Mouse (Mus musculus) T-cell, adult 2 months (primary cell): ENCODE measurements around the gene Rela.

Experiments used
- DNase-seq: peaks from one replicate; pipeline ENCODE4 v3.0.0; 2022; ENCODE audit warnings: low spot score

The Rela gene

DNA sequence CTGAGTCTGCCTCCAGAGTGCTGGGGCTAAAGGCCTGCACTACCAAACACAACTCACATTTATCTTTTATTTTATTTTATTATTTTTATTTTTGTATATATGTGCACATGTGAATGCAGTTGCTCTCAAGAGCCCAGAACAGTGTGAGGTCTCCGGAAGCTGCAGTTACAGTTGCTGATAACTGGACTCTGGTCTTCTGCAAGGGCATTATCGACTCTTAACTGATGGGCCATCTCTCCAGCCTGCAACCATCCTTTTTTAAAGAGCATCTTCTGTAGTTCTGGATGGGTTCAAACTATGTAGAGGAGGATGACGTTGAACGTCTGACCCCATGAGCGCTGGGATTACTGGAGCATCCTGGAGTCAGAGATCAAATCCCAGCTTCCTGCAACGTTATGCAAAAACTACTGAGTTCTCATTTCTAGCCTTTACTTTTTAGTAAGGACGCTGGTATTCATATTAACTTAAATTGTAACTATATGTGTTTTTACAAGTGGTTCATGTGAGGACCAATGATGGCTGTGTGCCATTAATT lies 1.2 kb upstream of the Rela start:
- no peak for DNase-seq

DNA sequence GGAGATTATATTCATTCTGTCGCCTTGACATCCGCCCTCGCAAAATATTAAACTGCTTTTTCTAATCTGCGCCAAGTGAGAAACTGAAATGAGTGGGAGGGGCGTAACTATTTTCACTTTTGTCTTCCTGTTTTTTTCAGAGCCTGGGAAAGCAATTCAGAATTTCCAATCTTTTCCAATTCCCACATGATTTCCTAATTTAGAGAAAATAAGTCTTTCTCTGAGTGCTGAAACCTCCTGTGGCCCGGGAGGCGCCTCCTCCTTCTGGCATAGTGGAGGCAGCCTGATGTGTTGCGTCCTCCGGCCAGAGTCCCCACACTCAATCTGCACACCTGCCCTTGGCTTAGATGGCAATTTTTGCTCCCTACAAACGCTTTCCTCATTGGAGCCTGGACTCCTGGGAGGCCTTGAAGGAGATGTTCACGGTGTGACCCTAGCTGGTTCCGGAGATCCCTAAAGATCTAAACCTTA lies 677 bp upstream of the Rela start:
- no peak for DNase-seq

DNA sequence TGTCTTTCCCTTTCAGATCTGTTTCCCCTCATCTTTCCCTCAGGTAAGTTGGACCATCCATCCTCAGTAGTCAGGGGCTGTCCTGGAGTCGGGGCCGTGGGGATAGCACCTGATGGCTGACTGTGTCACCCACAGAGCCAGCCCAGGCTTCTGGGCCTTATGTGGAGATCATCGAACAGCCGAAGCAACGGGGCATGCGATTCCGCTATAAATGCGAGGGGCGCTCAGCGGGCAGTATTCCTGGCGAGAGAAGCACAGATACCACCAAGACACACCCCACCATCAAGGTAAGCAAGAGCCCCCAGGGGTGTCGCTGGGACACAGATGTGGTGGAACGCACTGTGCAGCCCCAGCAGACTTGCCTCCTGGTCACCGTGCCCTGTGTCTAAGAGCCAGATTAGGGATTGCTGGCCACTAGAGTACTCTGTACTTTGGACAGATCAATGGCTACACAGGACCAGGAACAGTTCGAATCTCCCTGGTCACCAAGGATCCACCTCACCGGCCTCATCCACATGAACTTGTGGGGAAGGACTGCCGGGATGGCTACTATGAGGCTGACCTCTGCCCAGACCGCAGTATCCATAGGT lies 1.2 kb downstream of the Rela start:
- no peak for DNase-seq

DNA sequence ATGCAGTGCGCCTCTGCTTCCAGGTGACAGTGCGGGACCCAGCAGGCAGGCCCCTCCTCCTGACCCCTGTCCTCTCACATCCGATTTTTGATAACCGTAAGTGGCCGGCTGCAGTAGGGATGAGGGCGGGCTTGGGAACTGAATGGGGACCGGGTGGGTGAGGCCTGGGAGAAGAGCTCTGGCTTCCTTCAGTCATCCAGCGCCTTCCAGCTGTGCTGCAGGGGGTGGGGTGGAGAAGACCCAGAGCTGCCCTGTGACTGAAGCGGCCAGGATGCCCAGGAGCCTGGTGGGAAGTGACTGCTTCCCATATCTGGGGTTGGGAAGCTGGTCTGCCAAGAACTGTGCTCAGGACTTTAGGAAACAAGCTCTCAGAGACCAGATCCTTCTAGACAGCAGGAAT lies 3.1 kb downstream of the Rela start:
- DNase-seq, result no peak

DNA sequence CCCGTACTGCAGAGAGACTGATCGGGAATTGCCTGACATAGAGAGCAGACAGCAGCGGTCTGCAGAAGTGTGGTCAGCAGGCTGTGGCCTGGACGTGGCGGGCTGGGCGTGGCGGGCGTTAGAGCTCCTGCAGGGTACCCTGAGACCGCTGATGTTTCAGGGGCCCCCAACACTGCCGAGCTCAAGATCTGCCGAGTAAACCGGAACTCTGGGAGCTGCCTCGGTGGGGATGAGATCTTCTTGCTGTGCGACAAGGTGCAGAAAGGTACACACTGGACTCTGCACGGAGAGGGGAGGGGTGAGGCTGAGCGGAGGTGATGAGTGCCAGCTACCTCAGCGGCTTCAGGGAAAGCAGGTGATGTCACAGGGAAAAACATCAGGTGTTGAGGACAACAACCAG lies 3.7 kb downstream of the Rela start:
- DNase-seq, result no peak

DNA sequence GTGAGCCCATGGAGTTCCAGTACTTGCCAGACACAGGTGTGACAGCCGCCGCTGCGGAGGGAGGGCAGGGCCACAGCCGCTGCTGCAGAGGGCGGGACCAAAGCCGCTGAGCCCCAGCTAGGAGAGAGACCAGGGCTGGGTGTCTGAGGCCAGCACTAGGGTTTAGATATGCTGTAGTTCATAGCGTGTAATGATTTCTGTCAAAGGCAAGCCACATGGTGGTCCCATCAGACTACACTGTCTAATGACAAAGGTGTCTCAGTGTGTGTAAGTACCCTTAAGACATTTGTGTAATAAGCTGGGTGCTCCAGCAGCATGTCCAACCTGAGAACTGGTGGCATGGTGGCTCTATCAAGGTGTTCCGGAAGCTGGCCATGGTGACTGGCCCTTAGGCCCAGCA lies 4.4 kb downstream of the Rela start:
- no peak for DNase-seq

DNA sequence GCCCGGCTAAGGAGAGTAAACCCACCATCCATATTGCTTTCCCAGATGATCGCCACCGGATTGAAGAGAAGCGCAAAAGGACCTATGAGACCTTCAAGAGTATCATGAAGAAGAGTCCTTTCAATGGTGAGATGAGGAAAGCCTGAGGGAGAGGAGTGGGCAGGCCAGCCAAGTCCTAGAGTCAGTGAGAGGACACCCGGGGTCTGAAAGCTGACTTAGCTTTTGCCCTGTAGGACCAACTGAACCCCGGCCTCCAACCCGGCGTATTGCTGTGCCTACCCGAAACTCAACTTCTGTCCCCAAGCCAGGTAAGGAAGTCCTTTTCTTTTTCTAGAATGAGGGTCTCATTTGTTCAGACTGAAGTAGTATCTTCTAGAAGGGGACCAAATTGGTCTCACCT lies 8.0 kb downstream of the Rela start:
- no peak for DNase-seq

DNA sequence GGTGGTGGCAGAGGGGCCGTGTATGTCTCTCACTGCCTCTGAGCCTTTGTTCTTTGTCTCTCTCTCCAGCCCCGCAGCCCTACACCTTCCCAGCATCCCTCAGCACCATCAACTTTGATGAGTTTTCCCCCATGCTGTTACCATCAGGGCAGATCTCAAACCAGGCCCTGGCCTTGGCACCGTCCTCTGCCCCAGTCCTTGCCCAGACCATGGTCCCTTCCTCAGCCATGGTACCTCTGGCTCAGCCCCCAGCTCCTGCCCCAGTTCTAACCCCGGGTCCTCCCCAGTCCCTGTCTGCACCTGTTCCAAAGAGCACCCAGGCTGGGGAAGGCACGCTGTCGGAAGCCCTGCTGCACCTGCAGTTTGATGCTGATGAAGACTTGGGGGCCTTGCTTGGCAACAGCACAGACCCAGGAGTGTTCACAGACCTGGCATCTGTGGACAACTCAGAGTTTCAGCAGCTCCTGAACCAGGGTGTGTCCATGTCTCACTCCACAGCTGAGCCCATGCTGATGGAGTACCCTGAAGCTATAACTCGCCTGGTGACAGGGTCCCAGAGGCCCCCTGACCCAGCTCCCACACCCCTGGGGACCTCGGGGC lies 9.5 kb downstream of the Rela start:
- DNase-seq, result no peak

DNA sequence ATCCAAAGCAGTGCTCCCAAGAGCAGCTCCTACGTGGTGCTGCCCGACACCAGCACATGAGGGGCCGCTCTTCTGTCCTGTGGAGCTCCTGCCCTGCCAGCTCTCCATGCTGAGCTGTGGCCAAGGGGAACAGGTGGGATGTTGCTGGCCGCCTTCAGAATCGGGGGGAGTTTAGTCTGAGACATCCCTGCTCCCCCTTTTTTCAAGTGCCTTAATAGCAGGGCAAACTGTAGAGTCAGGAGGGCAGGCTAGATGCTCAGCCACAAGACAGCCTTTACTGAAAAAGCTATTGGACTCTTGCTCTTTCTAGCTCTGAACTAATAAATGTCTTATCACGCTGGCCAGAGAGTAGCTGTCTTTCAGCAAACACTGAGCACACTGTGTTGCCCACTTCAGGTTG lies 10.5 kb downstream of the Rela start:
- DNase-seq, result no peak

DNA sequence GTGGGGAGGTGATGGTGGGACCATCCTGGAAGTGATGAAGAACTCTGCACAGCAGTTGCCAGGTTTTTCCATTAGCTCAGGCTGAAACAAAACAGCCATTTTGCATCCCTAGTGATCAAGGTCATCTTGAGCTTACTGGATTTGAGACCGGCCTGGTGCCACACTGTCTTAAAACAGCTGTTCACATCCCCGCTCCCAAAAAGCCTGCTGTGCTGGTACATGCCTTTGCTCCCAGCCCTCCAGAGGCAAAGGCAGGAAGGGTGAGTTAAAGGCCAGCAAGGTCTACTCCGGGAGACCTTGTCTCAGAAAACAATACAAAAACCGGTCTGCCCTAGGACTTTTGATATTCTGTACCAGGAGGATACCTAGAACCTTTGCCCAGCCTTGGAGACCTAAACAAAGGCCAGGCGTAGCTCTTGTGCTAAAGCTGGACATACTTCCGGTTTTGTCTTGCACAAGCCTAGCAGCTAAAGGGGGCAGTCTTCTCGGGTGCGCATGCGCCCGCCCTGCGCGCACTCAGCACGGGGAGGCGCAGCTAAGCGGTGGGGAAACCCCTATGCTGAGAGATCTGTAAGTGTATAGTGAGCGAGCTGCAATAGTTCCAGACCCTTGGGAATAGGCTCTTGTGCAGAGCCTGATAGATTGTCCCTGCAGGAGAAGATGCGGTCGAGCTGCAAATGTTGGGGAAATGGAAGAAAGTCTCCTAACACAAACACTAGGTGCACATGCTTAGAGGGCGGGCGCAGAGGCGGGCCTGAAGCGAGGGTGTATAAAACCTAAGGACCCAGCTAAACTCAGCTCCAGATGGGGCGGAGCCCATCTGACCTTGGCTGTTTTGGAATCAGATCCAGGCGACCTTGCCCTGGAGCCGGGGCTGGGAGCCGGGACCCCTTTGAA lies 11.4 kb downstream of the Rela start:
- peak; percentile 90 for DNase-seq

DNA sequence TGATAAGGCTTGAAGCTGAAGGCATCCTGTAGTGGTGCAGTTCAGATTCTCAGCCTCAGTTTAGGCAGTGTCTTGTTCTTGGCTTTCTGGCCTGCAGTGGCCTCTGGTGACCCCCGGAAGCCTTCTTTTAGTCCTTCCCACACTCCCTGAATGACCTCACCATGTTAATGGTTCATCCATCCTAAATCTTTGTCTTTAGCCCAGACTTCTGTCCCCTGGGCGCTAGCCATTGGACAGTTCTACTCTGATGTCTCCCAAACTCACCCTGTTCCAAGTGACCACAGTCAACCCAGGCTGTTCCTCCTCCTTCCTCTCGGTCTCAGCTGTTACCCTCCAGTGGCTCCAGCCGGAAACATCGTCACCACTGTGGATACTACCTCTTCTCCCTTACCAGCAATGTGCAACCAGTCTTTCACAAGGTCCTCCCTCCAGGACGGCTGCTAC lies 12.0 kb downstream of the Rela start:
- DNase-seq, result no peak

DNA sequence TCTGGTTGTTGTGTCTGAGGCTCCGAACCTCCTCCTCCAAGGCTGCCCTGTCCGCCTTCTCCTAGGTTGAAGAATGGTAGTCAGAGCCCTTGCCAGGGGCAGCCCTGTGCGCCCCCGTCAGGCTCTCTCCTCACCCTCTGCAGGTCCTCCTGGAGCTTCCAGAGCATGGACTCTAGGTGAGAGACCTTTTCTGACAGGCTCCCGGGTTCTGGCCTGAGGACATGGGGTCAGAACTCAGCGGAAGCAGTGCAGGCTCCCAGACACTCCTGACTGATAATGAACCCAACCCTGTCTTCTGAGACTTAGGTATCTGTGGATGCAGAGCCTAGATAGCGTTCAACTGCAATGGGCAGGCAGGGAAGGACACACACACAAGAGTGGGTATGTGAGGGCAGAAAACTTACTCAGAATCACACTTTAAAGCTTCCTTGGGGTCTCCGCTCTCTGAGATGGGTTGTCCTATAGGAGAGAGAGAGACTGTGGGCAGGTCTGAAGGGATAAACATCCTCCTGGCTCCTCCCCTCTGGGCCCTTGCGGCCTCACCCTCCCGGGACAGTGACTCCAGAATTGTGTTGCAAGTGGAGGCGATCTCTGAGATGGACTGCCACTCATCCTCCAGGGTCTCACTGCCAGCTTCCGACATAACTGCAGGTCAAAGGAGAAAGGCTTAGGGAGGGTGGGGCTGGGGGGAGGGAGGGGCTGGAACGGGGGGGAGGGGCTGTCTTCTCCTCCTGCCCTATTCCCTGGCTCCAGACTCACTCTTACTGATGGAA lies 14.4 kb downstream of the Rela start:
- no peak for DNase-seq

DNA sequence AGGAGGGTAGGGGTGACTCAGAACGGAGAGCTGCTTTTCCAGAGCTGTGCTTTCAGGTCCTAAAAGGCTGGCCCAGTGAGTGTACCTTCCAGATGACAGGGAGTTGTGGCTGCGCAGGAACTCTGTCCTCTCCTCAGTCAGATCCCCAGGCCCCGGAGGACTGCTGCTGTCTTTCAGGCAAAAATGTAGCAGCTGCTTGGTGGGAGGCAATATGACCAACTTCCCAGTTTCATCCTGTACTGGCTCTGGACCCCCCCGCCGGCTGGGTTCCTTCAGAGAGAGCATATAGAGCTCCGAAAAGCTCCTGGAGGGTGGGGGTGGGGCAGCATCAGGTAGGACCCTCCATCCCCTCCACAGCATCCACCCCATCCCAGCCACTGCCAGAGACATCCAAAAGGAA lies 15.3 kb downstream of the Rela start:
- no peak for DNase-seq

DNA sequence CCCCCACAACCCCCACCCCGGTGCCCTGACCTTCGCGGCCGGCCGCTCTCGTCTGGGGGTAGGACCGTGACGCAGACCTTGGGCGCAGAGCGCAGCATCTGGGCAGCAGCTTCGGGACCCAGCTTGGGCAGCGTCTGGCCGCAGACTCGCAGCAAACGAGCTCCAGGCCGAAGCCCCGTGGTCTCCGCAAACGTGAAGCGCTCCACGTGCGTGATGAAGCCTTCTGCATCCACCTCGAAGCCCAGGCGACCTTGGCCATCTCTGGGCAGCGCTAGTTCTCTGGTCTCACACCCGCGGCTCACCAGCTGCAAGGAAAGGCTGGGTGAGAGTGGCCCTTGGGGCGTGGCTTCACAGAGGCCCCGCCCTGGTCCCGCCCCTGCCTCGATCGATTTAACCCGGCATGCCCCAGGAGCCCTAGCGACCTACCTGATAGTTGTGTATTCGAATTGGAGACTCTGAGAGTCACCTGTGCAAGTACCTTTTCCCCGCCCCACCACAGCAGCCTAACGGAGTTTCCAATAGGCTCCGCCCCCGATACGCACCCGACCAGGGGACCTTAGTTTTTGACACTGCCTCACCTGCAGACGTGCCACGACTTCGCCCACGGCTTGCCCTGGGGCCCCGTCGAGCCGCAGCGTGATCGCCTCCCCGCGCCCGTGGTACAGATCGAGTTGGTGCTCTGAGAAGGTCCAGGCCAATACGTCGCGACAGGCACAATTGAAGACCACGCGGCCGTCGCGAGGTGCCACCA lies 16.9 kb downstream of the Rela start:
- DNase-seq, result no peak

DNA sequence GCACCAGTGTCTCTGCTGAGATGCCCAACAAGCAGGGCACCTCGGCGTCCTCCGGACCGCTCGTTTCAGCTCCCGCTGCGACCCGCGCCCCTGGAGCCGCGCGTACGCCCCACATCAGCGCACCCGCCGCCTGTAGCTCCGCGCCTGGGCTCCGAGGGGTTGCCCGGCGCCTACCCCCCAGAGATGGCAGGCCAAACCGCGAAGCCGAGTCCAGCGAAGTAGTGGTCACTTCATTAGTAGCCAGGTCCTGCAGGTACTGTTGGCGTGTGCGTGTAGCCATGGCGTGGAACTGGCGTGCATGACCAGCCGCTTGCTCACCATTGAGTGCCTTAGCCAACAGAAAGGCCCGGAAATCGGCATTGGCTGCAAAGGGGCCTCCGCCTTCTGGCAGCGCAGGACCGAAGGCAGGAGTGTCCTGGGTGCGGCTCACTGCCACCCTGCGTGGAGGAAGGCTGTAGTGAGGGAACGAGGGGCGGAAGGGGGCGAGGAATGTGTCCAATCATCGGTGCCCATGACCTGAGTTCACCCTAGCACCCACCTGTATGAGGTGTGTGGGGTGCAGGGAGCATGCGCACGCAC lies 17.5 kb downstream of the Rela start:
- DNase-seq, result no peak

DNA sequence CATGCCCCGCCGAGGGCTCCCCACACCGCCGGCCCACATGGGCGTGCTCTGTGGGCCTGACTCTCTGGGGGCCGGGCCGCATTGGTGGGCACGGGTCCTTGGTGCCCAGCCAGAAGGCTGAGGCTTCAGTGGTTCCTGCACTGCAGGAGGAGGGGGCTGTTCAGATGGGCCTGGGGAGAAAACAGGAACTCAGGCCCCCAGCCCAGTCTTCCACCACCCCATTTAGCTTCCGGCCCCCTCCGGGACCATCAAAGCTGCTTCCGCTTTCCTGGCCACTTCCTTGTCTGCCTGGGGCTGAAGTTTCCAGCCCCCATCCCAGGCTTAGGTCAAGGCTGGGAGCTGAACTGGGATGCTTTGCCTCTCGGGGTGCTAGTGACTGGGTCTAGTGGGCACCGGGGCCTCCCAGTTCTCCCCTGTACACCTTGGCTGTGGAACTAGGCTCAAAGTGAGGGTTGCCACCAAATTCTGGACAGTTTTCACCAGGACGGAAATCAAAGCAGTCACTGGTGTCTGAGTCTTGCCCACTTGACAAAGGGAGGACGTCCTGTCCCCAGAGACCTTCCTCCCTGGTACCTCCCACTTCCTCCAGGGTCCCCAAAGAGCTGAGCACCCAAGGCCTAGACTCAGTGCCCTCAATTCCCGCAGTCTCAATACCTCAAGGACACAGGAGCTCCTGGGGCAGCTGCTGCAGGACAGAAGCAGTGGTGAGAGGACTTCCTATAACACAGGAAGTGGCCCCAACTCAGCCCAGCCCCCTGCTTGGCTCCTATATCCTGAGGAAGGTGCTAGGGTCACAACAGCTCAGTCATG lies 23.9 kb downstream of the Rela start:
- DNase-seq, result peak; percentile 41

DNA sequence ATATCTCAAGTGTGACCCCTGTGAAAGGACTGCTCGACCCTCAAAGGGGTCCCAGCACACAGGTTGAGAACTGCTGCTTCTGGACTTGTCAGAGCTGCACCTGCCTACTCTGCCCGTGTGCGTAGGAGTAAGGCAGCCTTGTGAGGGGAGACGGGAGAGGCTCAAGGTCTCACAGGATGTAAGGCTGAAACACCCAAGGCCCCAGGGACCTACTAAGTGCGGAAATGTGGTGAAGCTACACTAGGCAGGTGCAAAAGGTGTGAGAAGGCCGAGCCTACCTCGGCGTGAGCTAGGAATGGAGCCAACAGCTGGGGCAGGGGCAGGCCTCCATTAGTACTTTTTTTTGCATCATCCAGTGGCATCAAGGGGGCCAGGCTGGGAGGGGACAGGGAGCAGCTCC lies 25.0 kb downstream of the Rela start:
- peak; percentile 61 for DNase-seq

DNA sequence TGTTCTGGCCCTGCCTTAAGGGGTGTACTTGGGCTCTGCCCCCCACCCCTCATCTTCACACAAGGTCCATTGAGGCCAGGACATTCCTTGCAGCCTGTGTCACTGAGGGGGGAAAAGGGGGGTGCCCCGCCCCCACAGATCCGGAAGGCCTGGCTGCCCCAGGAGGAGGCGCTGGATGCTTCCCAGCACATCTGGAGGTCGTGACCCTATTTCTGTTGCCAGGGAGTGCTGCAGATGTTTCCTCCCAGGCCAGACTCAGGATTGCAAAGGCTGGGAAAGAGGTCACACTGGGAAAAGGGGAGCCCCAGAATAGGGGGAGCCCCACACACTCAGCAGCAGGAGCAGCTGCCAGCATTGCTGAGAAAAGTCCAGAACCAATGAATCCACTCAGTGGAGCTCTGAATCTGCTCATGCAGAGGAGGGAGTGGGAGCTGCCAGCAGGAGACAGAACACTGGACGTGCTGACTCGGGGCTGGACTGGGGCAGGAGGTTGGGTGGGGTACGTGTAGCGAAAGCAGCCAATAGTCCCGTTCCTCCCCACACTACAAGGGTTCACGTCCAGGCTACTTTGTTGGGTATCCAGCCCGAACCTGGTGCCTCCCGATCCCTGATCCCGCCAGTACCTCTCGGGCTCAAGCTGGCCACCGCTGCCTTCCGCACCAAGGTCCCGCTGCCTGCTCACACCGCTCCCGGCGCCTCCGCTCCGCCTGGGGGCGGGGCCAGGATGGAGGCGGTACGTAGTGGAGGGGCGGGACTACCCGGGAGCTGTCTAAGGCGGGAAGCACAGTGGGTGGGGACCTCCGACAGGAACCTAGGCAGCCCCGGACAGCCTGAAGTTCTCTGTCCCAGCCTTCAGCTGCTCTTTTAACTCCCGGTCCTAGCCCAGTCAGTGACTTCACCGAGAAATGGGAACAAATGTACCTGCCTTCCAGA lies 26.0 kb downstream of the Rela start, which contains the start of gene Sipa1:
Gene Sipa1, minus strand, starts transcription at position 727 of the 933 bp plus-strand sequence.
- peak; percentile 91 for DNase-seq
